Mouse (Mus musculus) ES-Bruce4 (cell line): ENCODE data around the gene Dnah14.

ENCODE experiments used
- CTCF ChIP-seq: IDR thresholded peaks from one replicate; pipeline ENCODE4 v1.8.1; 2011; ENCODE audit warnings: low read depth, low read length
- EP300 ChIP-seq: IDR thresholded peaks from 2 replicates; pipeline ENCODE4 v1.6.1; 2011; ENCODE audit warnings: low read depth, low read length; ENCODE audit not compliant: insufficient read depth
- POLR2A ChIP-seq: IDR thresholded peaks from one replicate; pipeline ENCODE4 v1.8.1; 2011; ENCODE audit warnings: low read length; ENCODE audit not compliant: insufficient read depth

- no peak for TF ChIP-seq POLR2A
- no peak for TF ChIP-seq CTCF
- TF ChIP-seq EP300, result no peak
These were observed 51.9 kb downstream of the Dnah14 start for GRCm38 (mm10) chr1:181628276-181628675.
